Mouse (Mus musculus): ENCODE data around the gene Gbp5. TPM values are rescaled to one million over a fixed set of nuclear protein-coding genes. Genes with fewer than 3 reads are reported as not detected.

Gbp5 gene
- polyA plus RNA-seq, 1 experiment from 2014 or later, result 0.12 TPM

Other genes with a start within 250 kb of the Gbp5 start
- gene Pdlim5, start 98.3 kb upstream of the Gbp5 start, polyA plus RNA-seq (2015; fragmentation: Nextera tagmentation; extraction: Ambion mirVana), result 40.5 and 45.5 TPM in 2 replicates
- 2.6 and 3.6 TPM in 2 replicates for gene Gbp7, start 36.4 kb downstream of the Gbp5 start, polyA plus RNA-seq (2015; fragmentation: Nextera tagmentation; extraction: Ambion mirVana)
- gene Gbp3, start 66.0 kb downstream of the Gbp5 start, polyA plus RNA-seq (2015; fragmentation: Nextera tagmentation; extraction: Ambion mirVana), result 1.4 and 1.7 TPM in 2 replicates
- not detected in 2 replicates for gene Gbp2b, start 100.9 kb downstream of the Gbp5 start, polyA plus RNA-seq (2015; fragmentation: Nextera tagmentation; extraction: Ambion mirVana)
- gene Gbp2, start 126.6 kb downstream of the Gbp5 start, polyA plus RNA-seq (2015; fragmentation: Nextera tagmentation; extraction: Ambion mirVana), result 0.85 and 1.0 TPM in 2 replicates
- 14.5 and 15.0 TPM in 2 replicates for gene Kyat3, start 207.1 kb downstream of the Gbp5 start, polyA plus RNA-seq (2015; fragmentation: Nextera tagmentation; extraction: Ambion mirVana)

All from embryonic facial prominence, embryonic 15.5 days (tissue).